Mouse (Mus musculus) stomach, postnatal 0 days (tissue): ENCODE measurements around the gene Sbno1.

Experiments used
- CTCF ChIP-seq: IDR thresholded peaks from 2 replicates; pipeline ENCODE4 v1.5.1; 2016; ENCODE audit warnings: antibody characterized with exemption, low read depth, mild to moderate bottlenecking, moderate library complexity
- EP300 ChIP-seq: optimal IDR thresholded peaks from 2 replicates; pipeline ENCODE3; 2016; ENCODE audit warnings: antibody characterized with exemption

DNA sequence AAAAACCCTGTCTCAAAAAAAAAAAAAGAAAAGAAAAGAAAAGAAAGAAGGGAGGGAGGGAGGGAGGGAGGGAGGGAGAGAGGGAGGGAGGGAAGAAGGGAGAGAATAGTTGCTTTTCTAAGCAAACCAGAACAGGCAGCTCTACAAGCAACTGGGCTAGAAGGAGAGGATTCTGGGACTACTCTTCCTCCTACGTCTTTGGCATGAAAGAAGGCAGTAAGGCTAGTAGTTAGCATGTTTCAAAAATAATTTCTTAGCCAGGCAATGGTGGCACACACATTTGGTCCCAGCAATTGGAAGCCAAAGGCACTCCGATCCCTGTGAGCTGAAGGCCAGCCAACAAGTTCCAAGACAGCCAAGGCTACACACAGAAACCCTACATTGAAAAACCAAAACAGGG lies 60.0 kb downstream of the Sbno1 start:
- TF ChIP-seq CTCF, result no peak
- TF ChIP-seq EP300, result no peak
